Mouse (Mus musculus) CD4-positive, CD25-positive, alpha-beta regulatory T cell, adult 2 months (primary cell): ENCODE measurements at regions not wholly inside any gene's neighbourhood (a gene's known extent, or its start where the extent isn't known, plus 50 kb on each side); places are given as distances from the start of the nearest gene placed in this dataset.
"Not testable (repeated sequence)": the region's sequence is repeated elsewhere in the genome, so short reads cannot be mapped to it uniquely, and the experiment has no call there.

Experiments used
- DNase-seq: peaks from one replicate; pipeline ENCODE4 v3.0.0-alpha.2; 2012; ENCODE audit warnings: low read depth, low spot score

GRCm38 (mm10) chr12:117379103-117379850 lies 137.0 kb upstream of the Rapgef5 start:
- no peak for DNase-seq

- no peak for DNase-seq
Observed at GRCm38 (mm10) chr12:117380836-117381235, 135.4 kb upstream of the Rapgef5 start.

DNA sequence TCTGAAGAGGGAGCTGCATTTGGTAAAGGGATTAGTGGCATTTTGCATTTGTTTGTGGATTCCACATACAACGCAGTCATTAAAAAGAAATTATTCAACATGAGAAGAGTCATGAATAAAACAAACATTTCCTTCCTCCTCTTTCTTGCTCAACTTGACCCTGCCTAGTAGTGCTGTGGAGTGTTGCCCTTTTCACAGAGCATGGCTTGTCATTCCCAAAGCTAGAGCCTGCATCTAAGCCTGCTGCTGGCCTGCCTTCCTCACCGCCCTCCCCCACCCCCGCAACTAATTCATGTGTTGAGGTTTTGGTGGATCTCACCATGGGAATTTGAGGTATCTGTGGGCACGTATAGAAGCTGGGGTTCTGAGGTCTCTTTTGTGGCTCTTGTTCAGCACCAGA lies 133.6 kb upstream of the Rapgef5 start:
- not testable (repeated sequence) for DNase-seq

GRCm38 (mm10) chr12:117385072-117385666 lies 131.1 kb upstream of the Rapgef5 start:
- DNase-seq: peak; percentile 88

DNA sequence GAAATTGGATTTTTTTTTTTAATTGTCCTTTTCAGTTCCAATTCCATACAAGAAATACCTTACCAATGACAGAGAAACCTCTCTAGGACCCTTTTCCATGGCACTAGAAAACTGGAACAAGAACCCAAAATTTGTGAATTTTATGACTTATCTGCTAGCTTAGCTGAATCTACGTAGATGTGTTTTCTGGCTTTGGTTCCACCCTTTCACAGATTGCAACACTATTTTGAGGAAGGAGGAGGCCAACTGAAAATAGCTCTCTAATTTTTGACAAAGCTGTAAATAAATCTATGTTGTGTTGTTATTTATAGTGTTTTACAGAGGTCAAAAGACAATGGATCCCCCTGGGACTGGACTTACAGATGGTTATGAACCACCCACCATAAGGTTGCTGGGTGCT lies 130.6 kb upstream of the Rapgef5 start:
- no peak for DNase-seq

DNA sequence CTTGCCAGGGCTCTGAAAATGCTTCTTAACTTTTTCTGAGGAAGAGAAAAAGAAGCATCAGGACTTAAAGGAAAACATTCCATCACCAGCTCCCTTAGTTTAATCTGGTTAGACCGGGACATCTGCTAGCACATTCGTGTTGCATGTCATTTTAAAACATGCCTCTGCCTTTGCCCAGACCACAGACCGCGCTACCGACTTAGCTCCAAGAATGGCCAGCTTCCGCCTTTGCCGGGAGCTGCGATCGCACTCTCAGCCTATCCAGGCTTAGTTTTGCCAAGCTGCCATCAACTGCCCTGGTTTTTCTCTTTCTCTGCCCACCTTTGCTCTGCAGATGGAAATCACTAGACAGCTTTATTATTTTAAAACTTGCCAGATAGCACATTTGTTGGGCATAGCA lies 129.3 kb upstream of the Rapgef5 start:
- DNase-seq: no peak

DNA sequence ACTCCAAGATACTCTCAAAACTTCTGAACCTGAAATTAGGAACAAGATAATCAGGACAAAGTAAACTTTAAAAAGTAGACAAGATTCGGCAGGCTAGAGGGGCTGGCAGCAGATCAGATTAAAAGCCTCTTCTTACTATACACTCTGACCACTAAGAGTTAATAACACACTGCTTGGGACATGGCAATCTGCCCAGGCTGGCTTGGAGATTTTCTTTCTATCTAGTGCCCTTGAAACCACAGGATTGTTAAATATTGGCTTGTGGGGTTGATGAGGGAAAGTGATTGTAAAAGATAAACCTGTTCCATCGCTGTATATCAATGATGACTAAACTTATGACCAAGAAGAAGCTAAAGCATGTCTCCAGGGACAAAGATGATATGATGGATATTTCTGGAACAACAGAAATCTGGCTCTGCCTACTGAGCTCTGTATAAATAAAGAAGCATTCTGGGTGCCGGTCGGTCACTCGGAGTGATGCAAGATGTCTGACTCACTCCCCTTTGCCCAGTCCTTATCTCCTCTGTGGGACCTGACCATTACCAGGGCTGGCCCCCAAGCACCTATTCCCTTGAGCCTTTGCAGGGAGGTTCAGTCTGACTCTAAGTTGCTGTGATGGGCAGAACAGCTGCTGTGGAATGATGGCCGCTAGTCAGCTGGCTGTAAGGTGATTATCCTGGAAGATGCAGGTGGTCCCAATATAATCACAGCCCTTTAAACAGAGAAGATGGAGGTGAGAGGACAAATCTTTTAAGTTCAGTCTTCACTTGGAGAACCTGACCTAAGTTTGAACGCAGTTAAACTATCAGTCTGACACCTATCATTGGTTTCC lies 126.5 kb upstream of the Rapgef5 start:
- DNase-seq: no peak

DNA sequence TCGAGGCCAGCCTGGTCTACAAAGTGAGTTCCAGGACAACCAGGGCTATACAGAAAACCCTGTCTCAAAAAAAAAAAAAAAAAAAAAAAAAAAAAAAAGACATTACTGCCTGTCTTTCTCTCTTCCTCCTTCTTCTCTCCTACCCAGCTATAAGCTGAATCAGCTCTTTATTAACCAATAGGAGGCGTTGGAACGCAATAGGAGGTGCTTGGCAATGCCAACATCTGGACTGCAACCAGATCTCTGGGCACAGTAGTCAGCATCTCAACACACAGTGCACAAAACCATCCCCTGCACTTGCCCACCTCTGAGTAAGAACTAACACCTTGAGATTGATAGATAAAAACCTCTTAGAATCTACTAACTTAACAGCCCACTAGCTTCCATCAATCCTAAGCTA lies 118.8 kb upstream of the Rapgef5 start:
- no peak for DNase-seq

- DNase-seq: peak; percentile 83
Observed at GRCm38 (mm10) chr12:117403513-117404156, 112.6 kb upstream of the Rapgef5 start.

GRCm38 (mm10) chr12:117404157-117404752 lies 112.0 kb upstream of the Rapgef5 start:
- no peak for DNase-seq

DNA sequence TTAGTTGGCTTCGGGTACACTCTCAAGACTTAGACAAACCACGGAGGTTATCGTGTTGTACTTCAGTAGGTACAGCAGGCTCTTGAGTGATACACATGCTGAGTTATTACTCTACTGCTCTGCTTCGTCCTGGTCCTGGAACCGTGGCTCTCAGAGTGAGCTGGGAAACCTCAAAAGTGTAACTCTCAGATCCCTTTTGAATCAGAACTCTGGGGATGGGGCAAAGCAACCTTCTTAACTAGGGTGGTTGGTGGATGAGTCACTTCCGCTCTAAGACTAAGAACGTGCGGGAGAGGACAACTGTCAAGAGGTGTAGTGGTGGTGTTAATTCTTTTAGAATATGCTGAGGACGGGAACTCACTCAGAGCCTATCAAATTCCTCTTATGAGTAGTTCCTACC lies 109.4 kb upstream of the Rapgef5 start:
- peak; percentile 29 for DNase-seq

DNA sequence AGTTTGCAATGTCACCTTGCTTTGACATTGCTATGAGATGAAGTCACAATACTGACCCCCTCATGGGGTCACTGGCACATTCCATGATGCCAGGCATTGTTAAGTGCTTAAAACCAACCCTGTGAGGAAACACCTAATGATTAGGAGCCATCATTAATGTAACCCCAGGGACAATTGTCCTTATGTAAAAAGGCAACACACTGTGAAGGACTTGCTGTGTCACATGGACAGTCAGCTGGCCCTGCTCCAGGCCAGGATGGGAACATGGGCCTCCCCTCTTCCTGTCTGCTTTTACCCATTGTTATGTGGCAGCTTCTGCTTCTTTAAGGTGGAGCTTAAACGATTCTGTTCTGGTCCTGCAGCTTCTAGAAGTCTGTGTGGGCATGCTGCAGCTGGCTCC lies 105.7 kb upstream of the Rapgef5 start:
- no peak for DNase-seq

DNA sequence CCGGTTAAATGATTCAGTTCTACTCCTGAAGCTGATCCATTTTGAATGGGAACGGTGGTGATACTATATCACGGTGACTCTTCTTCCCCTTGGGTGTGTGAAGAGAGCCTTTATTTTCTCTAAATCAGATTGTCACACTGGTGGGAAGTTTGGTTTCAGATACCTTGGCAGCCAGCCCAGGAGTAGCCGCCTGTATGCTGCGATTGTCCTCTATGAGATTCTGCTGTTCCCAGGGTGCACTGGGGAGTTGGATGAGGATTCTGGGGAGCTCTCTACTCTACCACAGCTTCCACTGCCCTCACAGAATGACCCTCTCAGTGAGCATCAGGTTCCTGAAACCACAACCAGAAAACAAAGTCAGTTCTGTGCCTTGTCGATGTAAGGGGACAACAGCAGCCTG lies 104.0 kb upstream of the Rapgef5 start:
- DNase-seq: no peak

- DNase-seq: peak; percentile 11
Observed at GRCm38 (mm10) chr12:117412779-117413505, 103.3 kb upstream of the Rapgef5 start.

DNA sequence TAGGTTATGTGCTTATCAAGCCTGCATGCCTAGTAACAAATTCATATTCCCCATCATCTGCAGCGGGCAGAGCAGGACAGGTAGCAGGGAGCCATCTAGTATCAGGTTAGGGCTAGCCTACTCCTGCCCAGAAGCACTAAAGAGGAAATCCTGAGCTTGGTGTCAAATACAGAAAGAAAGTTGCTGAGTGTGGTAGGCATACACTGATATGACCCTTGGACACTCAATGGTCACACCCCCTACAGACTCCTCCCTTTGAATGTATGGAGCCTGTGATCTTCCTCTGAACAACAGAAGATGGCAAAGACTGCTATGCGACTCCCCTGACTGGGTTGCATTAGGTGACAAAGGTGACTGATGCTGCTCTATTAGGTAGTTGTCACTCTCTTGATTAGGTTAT lies 102.3 kb upstream of the Rapgef5 start:
- DNase-seq: no peak

- DNase-seq: no peak
Observed at GRCm38 (mm10) chr12:117415146-117415545, 101.1 kb upstream of the Rapgef5 start.

DNA sequence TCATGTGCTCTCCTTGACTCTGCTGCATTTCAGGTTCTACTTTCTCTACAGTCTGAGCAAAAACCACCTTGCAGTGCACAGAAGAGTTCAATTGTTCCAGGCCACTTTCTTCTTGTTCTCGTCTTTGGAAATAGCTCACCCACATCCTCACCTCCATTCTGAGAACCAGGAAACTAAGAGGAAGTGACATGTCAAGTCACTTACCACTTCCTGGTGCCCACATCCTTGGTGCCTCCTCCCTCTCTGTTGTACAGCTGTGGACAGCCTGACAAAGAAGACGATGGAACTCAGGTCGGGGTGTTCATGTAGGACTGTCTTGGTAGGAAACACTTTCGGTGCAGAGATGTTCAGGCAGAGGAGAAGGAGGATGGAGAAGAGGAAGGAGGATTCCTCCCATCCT lies 98.3 kb upstream of the Rapgef5 start:
- DNase-seq: peak; percentile 57

DNA sequence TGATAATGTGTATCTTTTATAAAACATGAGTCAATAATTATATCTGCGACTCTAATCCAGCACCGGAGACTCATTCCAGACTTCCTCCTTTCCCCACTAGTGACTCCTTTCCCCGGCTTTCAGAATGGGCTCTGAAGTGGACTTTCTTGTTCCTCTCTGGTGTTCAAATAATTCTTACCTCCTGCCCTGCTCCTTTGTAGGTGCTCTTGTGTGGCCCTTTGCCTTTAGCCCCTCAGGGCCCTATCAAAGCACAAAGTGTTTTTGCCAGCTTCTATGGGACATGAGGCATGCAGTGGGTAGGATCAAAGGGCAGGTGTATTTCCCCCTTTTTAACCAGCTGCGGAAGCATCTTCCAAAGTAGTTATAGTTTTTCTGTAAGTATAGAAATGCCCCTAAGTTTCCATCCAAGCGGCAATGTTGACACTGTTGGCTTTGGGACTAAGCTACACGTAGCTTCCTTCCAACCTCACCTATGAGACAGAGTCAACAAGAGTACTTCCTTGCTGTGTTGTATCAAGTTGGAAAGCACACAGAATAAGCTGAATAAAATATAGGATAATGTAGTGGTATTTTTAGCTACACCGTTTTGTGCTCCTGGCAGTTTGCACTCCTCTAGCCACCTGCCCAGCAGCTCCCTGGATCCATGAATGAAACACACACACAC lies 93.8 kb upstream of the Rapgef5 start:
- DNase-seq: no peak

DNA sequence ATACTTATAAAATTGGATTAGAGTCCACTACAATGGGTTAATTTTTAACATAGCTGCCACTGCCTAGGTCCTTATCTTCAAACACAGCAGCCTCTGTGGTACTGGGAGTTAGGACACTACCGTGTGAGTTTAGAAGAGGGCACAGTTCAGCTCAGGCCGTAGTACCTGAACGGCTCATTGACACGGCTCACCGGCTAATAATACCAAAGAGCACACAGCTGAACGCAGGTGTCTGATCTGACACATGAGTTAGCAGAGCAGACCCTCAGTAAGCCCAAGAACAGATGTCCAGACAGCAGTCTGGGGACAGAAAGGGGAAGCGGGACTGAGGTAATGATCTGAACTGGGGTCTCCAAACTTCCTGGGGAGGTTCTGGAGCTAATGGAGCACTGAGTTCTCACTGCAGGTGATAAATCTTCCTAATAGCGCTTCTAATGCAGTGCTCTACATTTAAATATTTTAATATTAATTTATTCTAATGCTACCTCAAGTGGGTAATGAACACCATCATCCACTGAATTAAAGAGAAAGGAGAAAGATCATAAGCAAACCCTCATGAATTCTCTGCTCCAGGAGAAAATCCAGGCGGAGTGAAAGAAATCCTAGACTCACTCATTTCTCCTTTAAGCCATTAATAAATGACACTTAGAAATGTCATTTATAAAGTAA lies 90.8 kb upstream of the Rapgef5 start:
- DNase-seq: no peak

- DNase-seq: peak; percentile 76
Observed at GRCm38 (mm10) chr12:117427431-117427830, 88.8 kb upstream of the Rapgef5 start.
